Mouse (Mus musculus): ENCODE results near the gene Aldh3b1.

Aldh3b1 gene

DNA sequence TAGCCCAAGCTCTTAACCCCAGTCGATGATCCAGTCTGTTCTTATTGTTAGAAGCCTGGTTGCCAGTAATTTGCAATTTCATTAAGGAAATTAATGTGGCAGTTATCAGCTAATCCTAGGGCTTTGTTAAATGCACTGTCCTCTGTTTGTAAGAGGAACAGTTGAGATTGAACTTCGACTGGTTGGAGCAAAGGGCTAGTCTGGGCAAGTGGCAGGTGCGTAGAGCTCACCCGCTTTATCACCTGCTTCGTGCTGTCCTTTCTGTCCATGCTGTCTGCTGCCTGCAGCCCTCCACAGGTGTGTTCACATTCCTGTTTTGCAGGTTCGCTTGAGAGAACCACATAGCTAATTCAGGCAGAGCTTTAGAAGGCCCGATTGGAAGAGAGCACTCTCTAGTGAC lies 54.6 kb downstream of the Aldh3b1 start:
- no peak for DNase-seq

DNA sequence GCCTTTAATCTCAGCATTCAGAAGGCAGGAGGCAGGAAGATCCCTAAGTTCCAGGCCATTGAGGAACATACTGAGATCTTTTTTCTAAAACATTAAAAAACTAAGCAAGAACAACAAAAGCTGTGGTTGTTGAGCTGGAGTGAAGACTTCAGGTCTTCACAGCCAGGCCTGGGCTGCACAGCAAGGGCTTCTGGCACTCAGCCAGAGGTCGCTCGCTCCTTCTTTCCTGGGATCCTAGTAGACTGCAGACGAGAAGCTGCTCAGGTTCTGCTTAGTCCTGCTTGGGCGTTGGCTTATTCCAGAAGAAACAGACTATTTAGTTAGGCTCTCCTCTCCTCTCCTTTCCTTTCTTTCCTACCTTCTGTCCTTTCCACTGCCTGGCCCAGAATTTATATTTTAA lies 57.2 kb downstream of the Aldh3b1 start:
- DNase-seq, result no peak

DNA sequence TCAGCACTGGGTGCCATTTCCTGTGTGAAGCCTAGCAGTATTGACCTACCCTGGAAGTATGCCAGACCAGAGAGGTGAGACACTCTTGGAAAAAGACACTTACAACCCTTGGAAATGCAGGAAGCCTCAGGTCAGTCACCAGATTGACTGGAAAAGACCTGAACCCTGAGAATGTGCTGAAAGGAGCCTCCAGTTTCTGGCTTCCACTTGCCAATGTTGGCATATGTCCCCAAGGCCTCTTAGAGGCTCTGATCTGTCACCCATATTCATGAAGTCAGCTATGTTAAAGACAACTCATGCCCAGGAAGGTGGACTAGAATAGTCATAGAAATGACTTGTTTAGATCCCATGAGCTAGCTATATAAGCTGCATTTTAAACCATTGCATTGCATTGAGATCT lies 58.1 kb downstream of the Aldh3b1 start:
- DNase-seq, result no peak

DNA sequence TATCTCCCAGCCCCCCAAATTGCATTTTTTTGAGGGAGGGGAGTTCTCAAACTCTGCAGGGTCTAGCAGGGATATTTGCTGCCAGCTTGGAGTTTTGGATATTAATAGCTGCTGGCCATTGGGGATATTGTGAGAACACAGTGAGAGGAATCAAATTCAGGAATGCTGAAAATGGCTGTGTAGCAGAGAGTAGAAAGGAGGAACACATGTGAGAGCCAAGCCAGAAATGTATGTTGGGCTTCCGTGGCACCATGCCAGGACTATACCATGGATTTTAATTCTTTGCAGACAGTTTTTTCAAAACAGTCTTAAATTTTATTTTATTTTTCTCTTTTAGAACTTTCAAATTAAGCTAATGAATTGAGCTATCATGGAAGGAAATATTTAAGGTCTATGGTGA lies 61.3 kb downstream of the Aldh3b1 start:
- DNase-seq, result no peak

DNA sequence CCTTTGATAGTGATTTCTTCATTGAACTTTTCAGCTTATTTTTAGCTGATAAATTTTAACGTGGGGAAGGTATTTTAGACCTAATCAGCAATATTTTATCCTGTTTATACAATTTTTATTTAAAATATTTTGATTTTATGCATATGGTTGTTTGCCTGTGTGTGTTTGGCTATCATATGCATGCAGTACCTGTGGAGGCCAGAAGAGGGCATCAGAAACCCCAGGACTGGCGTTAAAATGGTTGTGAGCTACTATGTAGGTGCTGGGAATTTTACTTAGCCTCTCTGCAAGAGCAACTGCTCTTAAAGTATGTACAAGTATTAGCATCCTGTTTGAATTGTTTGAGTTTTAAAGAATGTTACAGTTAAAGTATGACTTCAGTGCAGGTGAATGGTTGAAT lies 64.6 kb downstream of the Aldh3b1 start:
- no peak for DNase-seq
